Mouse (Mus musculus): ENCODE measurements at regions not wholly inside any gene's neighbourhood (a gene's known extent, or its start where the extent isn't known, plus 50 kb on each side); places are given as distances from the start of the nearest gene placed in this dataset.

GRCm38 (mm10) chr19:14351728-14352340 is 246.0 kb downstream of the Tle4 start:
- Histone ChIP-seq H3K9ac (no peak overlapping the region), H3K4me2 (no peak overlapping the region), H3K4me1 (replicated peaks) (0 out of 2 replicates have a peak, but pooled peaks cover 6% of the 10 kb centered on the region), H3K27me3 (0 out of 2 replicates have a peak, but pooled peaks cover 4% of the 10 kb centered on the region), H3K4me3 (no peak overlapping the region), H3K27ac (no peak overlapping the region), H3K36me3 (no peaks in the 10 kb centered on the region), H3K9me3 (no peaks in the 10 kb centered on the region)
- no peak for ATAC-seq (ENCODE audit: low FRiP score)
- 81% methylated on average over 4 of the region's 4 CpGs for WGBS

GRCm38 (mm10) chr19:14352551-14352950 is 245.3 kb downstream of the Tle4 start:
- Histone ChIP-seq H3K27me3 (0 out of 2 replicates have a peak, but pooled peaks cover 4% of the 10 kb centered on the region), H3K4me3 (no peak overlapping the region), H3K27ac (no peak overlapping the region), H3K4me2 (no peak overlapping the region), H3K4me1 (replicated peaks) (0 out of 2 replicates have a peak, but pooled peaks cover 2% of the 10 kb centered on the region), H3K36me3 (no peaks in the 10 kb centered on the region), H3K9ac (no peak overlapping the region), H3K9me3 (no peaks in the 10 kb centered on the region)
- WGBS: 96% methylated on average over 3 of the region's 3 CpGs
- ATAC-seq (ENCODE audit: low FRiP score): no peak

GRCm38 (mm10) chr19:14353151-14353550 is 244.7 kb downstream of the Tle4 start:
- H3K27me3 ChIP-seq: 0 out of 2 replicates have a peak, but pooled peaks cover 4% of the 10 kb centered on the region
- ATAC-seq (ENCODE audit: low FRiP score): no peak
- no peak overlapping the region for H3K9ac ChIP-seq

GRCm38 (mm10) chr19:14355128-14355527 is 242.7 kb downstream of the Tle4 start:
- ATAC-seq (ENCODE audit: low FRiP score): no peak
- Histone ChIP-seq H3K4me2 (no peak overlapping the region), H3K36me3 (no peaks in the 10 kb centered on the region), H3K9me3 (no peaks in the 10 kb centered on the region), H3K9ac (no peak overlapping the region), H3K27me3 (0 out of 2 replicates have a peak, but pooled peaks cover 4% of the 10 kb centered on the region), H3K4me1 (replicated peaks) (no peaks in the 10 kb centered on the region), H3K4me3 (no peak overlapping the region), H3K27ac (no peak overlapping the region)
- WGBS: 81% methylated on average over 2 of the region's 2 CpGs

More at GRCm38 (mm10) chr19:14353151-14353550, 244.7 kb downstream of the Tle4 start:
- WGBS: 88% methylated on average over 4 of the region's 4 CpGs
- no peaks in the 10 kb centered on the region for H3K9me3 ChIP-seq
- no peaks in the 10 kb centered on the region for H3K4me1 ChIP-seq (replicated peaks)
- no peaks in the 10 kb centered on the region for H3K36me3 ChIP-seq
- no peak overlapping the region for H3K27ac ChIP-seq
- H3K4me3 ChIP-seq: no peak overlapping the region
- H3K4me2 ChIP-seq: no peak overlapping the region

GRCm38 (mm10) chr19:14355946-14356345 is 241.9 kb downstream of the Tle4 start:
- Histone ChIP-seq H3K27ac (no peak overlapping the region), H3K9ac (no peak overlapping the region), H3K27me3 (0 out of 2 replicates have a peak, but pooled peaks cover 4% of the 10 kb centered on the region), H3K4me3 (no peak overlapping the region), H3K4me1 (replicated peaks) (no peaks in the 10 kb centered on the region), H3K36me3 (no peaks in the 10 kb centered on the region), H3K4me2 (no peak overlapping the region), H3K9me3 (no peaks in the 10 kb centered on the region)
- ATAC-seq (ENCODE audit: low FRiP score): no peak

- H3K4me2 ChIP-seq: no peak overlapping the region
- ATAC-seq (ENCODE audit: low FRiP score): no peak
- H3K4me3 ChIP-seq: no peak overlapping the region
- no peaks in the 10 kb centered on the region; the same call in 1 of the 2 replicates for H3K4me1 ChIP-seq (replicated peaks)
- no peak overlapping the region for H3K27ac ChIP-seq
- H3K27me3 ChIP-seq: no peaks in the 10 kb centered on the region
- H3K36me3 ChIP-seq: no peaks in the 10 kb centered on the region
- H3K9me3 ChIP-seq: no peaks in the 10 kb centered on the region
- 90% methylated on average over 5 of the region's 5 CpGs for WGBS
- no peak overlapping the region for H3K9ac ChIP-seq
Observed at GRCm38 (mm10) chr19:14360611-14361010, 237.2 kb downstream of the Tle4 start.

- no peaks in the 10 kb centered on the region for H3K9me3 ChIP-seq
- H3K36me3 ChIP-seq: no peaks in the 10 kb centered on the region
- 57% methylated on average over 12 of the region's 12 CpGs for WGBS
- H3K4me2 ChIP-seq: no peak overlapping the region
- H3K27ac ChIP-seq: peak overlapping the region; percentile 62; the same call in 1 of the 2 replicates
- no peak overlapping the region for H3K4me3 ChIP-seq
- no peak overlapping the region for H3K9ac ChIP-seq
- H3K4me1 ChIP-seq (replicated peaks): peaks cover 23% of the 10 kb centered on the region
- ATAC-seq (ENCODE audit: low FRiP score): peak; percentile 78
- 0 out of 2 replicates have a peak, but pooled peaks cover 3% of the 10 kb centered on the region for H3K27me3 ChIP-seq
Observed at GRCm38 (mm10) chr19:14369098-14369604, 228.7 kb downstream of the Tle4 start.

- no peak overlapping the region for H3K27ac ChIP-seq
- peaks cover 23% of the 10 kb centered on the region for H3K4me1 ChIP-seq (replicated peaks)
- no peak overlapping the region for H3K4me2 ChIP-seq
- WGBS: 83% methylated on average over 5 of the region's 5 CpGs
- 0 out of 2 replicates have a peak, but pooled peaks cover 3% of the 10 kb centered on the region for H3K27me3 ChIP-seq
- H3K9me3 ChIP-seq: no peaks in the 10 kb centered on the region
- no peaks in the 10 kb centered on the region for H3K36me3 ChIP-seq
- no peak for ATAC-seq (ENCODE audit: low FRiP score)
- no peak overlapping the region for H3K4me3 ChIP-seq
- H3K9ac ChIP-seq: no peak overlapping the region
Observed at GRCm38 (mm10) chr19:14371360-14371759, 226.5 kb downstream of the Tle4 start.

GRCm38 (mm10) chr19:14373996-14374395 is 223.9 kb downstream of the Tle4 start:
- Histone ChIP-seq H3K9me3 (no peaks in the 10 kb centered on the region), H3K4me2 (no peak overlapping the region), H3K4me1 (replicated peaks) (peaks cover 14% of the 10 kb centered on the region), H3K27me3 (0 out of 2 replicates have a peak, but pooled peaks cover 3% of the 10 kb centered on the region), H3K9ac (no peak overlapping the region), H3K27ac (no peak overlapping the region), H3K4me3 (no peak overlapping the region), H3K36me3 (no peaks in the 10 kb centered on the region)
- WGBS: 94% methylated on average over 4 of the region's 4 CpGs
- no peak for ATAC-seq (ENCODE audit: low FRiP score)

- H3K4me1 ChIP-seq (replicated peaks): no peaks in the 10 kb centered on the region
- no peak overlapping the region for H3K4me2 ChIP-seq
- no peak overlapping the region for H3K4me3 ChIP-seq
- H3K36me3 ChIP-seq: no peaks in the 10 kb centered on the region
- H3K27me3 ChIP-seq: no peaks in the 10 kb centered on the region
- ATAC-seq (ENCODE audit: low FRiP score): no peak
- H3K9me3 ChIP-seq: no peaks in the 10 kb centered on the region
- H3K27ac ChIP-seq: no peak overlapping the region
- H3K9ac ChIP-seq: no peak overlapping the region
Observed at GRCm38 (mm10) chr19:14380898-14381297, 217.0 kb downstream of the Tle4 start.

- Histone ChIP-seq H3K27me3 (no peaks in the 10 kb centered on the region), H3K27ac (no peak overlapping the region), H3K4me1 (replicated peaks) (no peaks in the 10 kb centered on the region), H3K4me2 (no peak overlapping the region), H3K4me3 (no peak overlapping the region), H3K36me3 (no peaks in the 10 kb centered on the region), H3K9ac (no peak overlapping the region), H3K9me3 (no peaks in the 10 kb centered on the region)
- no peak for ATAC-seq (ENCODE audit: low FRiP score)
- WGBS: 84% methylated on average over 5 of the region's 5 CpGs
Observed at GRCm38 (mm10) chr19:14387796-14388195, 210.1 kb downstream of the Tle4 start.

- no peak overlapping the region for H3K4me2 ChIP-seq
- ATAC-seq (ENCODE audit: low FRiP score): no peak
- no peak overlapping the region for H3K9ac ChIP-seq
- H3K4me1 ChIP-seq (replicated peaks): no peaks in the 10 kb centered on the region
- H3K36me3 ChIP-seq: no peaks in the 10 kb centered on the region
- no peaks in the 10 kb centered on the region for H3K9me3 ChIP-seq
- no peaks in the 10 kb centered on the region for H3K27me3 ChIP-seq
- WGBS: 48% methylated on average over 4 of the region's 4 CpGs
- H3K4me3 ChIP-seq: no peak overlapping the region
- H3K27ac ChIP-seq: no peak overlapping the region
Observed at GRCm38 (mm10) chr19:14388539-14388938, 209.3 kb downstream of the Tle4 start.

All from hindbrain, embryonic 13.5 days (tissue).